Mouse (Mus musculus) forebrain, embryonic 15.5 days (tissue): ENCODE results near the gene Ifrd1. TPM values are rescaled to one million over a fixed set of nuclear protein-coding genes. Genes with fewer than 3 reads are reported as not detected.

Experiments
- ATAC-seq: fragments of 200-750 bp; cut with Nextera tagmentation; replicated peaks from 2 replicates; pipeline ENCODE4 v1.8.0; 2017; ENCODE audit warnings: mild to moderate bottlenecking, moderate TSS enrichment, moderate library complexity
- H3K27ac ChIP-seq: fragments of 300-500 bp; sonication (generic); replicated peaks from 2 replicates; pipeline ENCODE4 v1.5.1; 2015; ENCODE audit warnings: mild to moderate bottlenecking, inconsistent platforms
- H3K27me3 ChIP-seq: fragments of 300-500 bp; sonication (generic); 2 replicates; pipeline ENCODE4 v1.6.1; 2015; ENCODE audit warnings: inconsistent platforms
- H3K36me3 ChIP-seq: fragments of 300-500 bp; sonication (generic); 2 replicates; pipeline ENCODE4 v1.6.1; 2015; ENCODE audit warnings: mild to moderate bottlenecking, inconsistent platforms
- H3K4me1 ChIP-seq: fragments of 300-500 bp; sonication (generic); 2 replicates; pipeline ENCODE4 v1.6.1; 2015; ENCODE audit warnings: inconsistent platforms
- H3K4me2 ChIP-seq: fragments of 300-500 bp; sonication (generic); replicated peaks from 2 replicates; pipeline ENCODE4 v1.6.1; 2015; ENCODE audit warnings: mild to moderate bottlenecking, inconsistent platforms
- H3K4me3 ChIP-seq: fragments of 300-500 bp; sonication (generic); 2 replicates; pipeline ENCODE4 v1.5.1; 2015; ENCODE audit warnings: mild to moderate bottlenecking, inconsistent platforms
- H3K9ac ChIP-seq: fragments of 300-500 bp; sonication (generic); replicated peaks from 2 replicates; pipeline ENCODE4 v1.6.1; 2015; ENCODE audit warnings: mild to moderate bottlenecking, inconsistent platforms
- H3K9me3 ChIP-seq: fragments of 300-500 bp; sonication (generic); 2 replicates; pipeline ENCODE4 v1.6.1; 2016; ENCODE audit warnings: inconsistent platforms
- WGBS: fragments of 180-500 bp; shearing (Covaris S2); methylation state at CpG from one replicate; pipeline ENCODE4 v1.1.7; 2015; ENCODE audit warnings: mixed read lengths; 5-methylcytosine and 5-hydroxymethylcytosine counted together
- polyA plus RNA-seq: library from polyadenylated mRNA; unstranded; fragments of >200 nt; fragmentation: Nextera tagmentation; extraction: Ambion mirVana; gene quantifications from 2 replicates; pipeline ENCODE4 v1.2.1, GENCODE M21; 2015

Ifrd1 gene
- polyA plus RNA-seq, 1 experiment from 2014 or later, result 181 TPM

DNA sequence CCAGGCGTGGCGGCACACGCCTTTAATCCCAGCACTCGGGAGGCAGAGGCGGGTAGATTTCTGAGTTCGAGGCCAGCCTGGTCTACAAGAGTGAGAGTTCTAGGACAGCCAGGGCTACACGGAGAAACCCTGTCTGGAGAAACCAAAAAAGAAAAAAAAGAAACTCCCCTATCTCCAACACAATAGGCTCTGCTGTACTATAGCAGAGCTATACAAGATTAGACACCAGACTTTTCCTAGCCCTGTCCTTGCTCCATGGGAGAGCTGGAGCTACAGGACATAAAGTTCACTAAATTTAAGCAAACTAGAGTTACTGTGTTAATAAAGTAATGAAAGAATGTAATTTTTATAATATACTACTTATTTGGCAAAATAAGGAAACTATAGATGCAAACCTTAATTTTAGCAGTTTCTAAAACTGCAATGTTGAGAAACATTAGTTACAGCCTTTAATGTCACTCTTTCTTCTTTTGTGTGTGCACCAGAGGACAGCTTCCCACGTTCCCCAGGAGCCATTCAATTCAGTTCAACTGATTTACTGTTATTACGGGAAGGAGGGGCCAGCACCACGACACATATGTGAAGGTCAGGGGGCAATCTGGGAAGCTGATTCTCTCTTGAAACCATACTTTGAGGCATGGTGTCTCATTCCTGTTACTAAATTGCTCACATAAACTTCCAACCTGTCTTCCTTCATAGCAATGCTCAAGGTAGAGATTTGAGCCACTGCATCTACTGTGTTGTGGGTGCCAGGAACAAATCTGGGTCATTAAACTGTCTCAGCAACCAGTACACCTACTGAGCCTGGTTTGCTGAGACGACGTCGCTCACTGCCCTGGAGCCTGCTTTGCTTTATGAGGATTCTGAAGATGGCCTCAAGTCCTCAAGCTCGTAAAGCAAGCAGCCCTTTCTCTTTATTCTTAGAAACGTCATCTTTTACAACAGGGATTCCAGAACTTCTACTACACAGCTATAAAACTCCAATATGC lies 33.1 kb downstream of the Ifrd1 start:
- H3K4me1 ChIP-seq, result peaks cover 10% of the 10 kb centered on the region
- no peak overlapping the region for H3K4me3 ChIP-seq
- ATAC-seq, result no peak
- H3K27ac ChIP-seq, result no peak overlapping the region
- WGBS, result 95% methylated on average over 15 of the region's 15 CpGs
- H3K9me3 ChIP-seq, result no peaks in the 10 kb centered on the region
- H3K27me3 ChIP-seq, result no peaks in the 10 kb centered on the region
- no peak overlapping the region for H3K4me2 ChIP-seq
- H3K36me3 ChIP-seq, result peaks cover 54% of the 10 kb centered on the region
- no peak overlapping the region for H3K9ac ChIP-seq

DNA sequence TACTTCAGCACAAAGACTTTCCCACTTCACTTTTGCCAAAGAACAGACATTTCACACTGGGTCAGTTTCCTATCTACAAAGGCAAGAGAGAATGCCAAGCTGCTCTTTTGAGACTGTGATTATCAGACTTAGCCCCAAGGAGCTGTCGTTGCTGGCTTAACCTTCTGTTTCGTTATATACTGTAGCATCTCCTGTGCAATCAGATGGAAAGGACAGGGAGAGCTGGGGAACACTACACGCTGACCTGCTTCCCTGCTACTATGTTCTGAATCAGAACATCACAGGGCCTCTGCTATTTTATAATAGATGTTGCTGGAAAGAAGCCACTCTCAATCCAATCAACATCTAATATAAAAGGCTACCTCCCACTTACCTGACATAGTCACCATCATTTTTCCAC lies 39.3 kb downstream of the Ifrd1 start:
- Histone ChIP-seq H3K4me3 (no peak overlapping the region), H3K9ac (no peak overlapping the region), H3K9me3 (no peaks in the 10 kb centered on the region), H3K4me1 (no peaks in the 10 kb centered on the region), H3K4me2 (no peak overlapping the region), H3K27ac (no peak overlapping the region), H3K36me3 (peaks cover 79% of the 10 kb centered on the region), H3K27me3 (no peaks in the 10 kb centered on the region)
- 83% methylated on average over 3 of the region's 3 CpGs for WGBS
- no peak for ATAC-seq

DNA sequence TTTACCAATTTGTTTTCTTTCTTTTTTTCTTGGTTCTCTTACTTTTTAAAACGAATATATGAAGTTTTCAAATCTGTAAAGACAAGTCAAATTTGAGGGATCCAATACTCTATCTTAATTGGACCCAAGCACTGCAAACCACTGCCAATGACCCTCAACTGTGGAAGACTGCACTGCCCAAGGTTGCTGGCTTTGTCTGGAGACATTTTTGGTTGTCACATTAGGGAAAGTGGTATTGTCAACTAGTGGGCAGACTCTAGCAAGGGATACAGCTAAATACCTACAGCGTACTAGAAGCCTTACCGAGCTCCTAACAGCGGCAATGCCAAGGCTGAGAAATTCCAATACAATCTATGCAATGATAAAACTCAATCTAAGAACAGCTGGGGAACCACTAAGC lies 40.4 kb downstream of the Ifrd1 start:
- Histone ChIP-seq H3K9me3 (no peaks in the 10 kb centered on the region), H3K4me2 (no peak overlapping the region), H3K27ac (no peak overlapping the region), H3K9ac (no peak overlapping the region), H3K4me1 (no peaks in the 10 kb centered on the region), H3K36me3 (peaks cover 70% of the 10 kb centered on the region), H3K4me3 (no peak overlapping the region), H3K27me3 (no peaks in the 10 kb centered on the region)
- 98% methylated on average over 4 of the region's 4 CpGs for WGBS
- ATAC-seq, result no peak

DNA sequence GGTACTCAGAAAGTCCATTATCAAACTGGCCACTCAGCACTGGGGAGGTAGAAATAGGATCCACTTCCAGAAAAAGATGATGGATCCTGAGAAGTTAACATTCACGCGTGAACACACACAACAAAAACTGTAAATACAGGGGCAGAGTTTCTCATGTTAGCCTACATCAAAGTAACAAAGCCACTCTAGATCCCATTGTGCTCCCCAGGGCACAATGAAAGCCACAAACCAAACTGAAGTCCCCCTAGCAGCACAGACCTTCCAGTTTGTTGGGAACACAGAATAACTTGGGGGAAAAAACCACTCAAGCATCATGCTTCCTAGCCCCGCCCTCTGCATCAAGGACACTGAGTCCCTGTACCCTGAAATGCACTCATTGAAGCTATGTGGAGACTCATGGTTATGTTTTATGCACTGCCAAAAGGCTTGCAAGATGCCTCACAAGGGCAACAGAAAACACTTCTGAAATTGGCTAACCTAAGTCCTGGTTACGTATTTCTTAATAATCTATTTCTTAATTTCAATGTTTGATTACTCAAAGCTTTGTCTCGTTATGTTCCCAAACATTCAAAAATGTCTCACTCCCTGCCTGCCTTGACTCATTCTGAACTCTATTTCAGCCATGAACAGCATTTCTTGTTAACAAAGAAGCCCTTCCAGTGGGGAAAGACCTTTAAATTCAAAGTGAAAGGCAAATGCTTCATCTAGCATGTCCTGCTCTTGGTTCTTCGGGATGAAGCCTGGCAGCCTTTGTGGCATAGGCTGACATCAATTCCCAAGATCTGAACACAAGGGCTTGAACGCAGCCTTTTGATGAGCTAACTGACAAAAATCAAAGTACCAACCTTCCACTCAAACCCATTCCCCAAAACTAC lies 45.9 kb downstream of the Ifrd1 start:
- no peak for ATAC-seq
- H3K4me1 ChIP-seq, result no peaks in the 10 kb centered on the region
- no peak overlapping the region for H3K4me3 ChIP-seq
- H3K27me3 ChIP-seq, result no peaks in the 10 kb centered on the region
- H3K4me2 ChIP-seq, result no peak overlapping the region
- 91% methylated on average over 7 of the region's 7 CpGs for WGBS
- peaks cover 44% of the 10 kb centered on the region for H3K36me3 ChIP-seq
- H3K9me3 ChIP-seq, result no peaks in the 10 kb centered on the region
- H3K9ac ChIP-seq, result no peak overlapping the region
- H3K27ac ChIP-seq, result no peak overlapping the region

GRCm38 (mm10) chr12:40200484-40201235 lies 47.6 kb downstream of the Ifrd1 start:
- Histone ChIP-seq H3K27ac (no peak overlapping the region), H3K36me3 (peaks cover 30% of the 10 kb centered on the region), H3K27me3 (no peaks in the 10 kb centered on the region), H3K9ac (no peak overlapping the region), H3K4me3 (no peak overlapping the region), H3K4me2 (no peak overlapping the region), H3K9me3 (no peaks in the 10 kb centered on the region), H3K4me1 (no peaks in the 10 kb centered on the region)
- ATAC-seq, result no peak
- WGBS, result 91% methylated on average over 6 of the region's 6 CpGs

GRCm38 (mm10) chr12:40199795-40200402 lies 48.4 kb downstream of the Ifrd1 start:
- WGBS, result 47% methylated on average over 7 of the region's 7 CpGs
- H3K36me3 ChIP-seq, result peaks cover 22% of the 10 kb centered on the region
- no peaks in the 10 kb centered on the region for H3K4me1 ChIP-seq
- no peaks in the 10 kb centered on the region for H3K27me3 ChIP-seq
- H3K4me3 ChIP-seq, result no peak overlapping the region
- no peak overlapping the region for H3K4me2 ChIP-seq
- no peaks in the 10 kb centered on the region for H3K9me3 ChIP-seq
- H3K27ac ChIP-seq, result no peak overlapping the region
- no peak; the same call in 1 of the 2 replicates for ATAC-seq
- no peak overlapping the region for H3K9ac ChIP-seq

- Histone ChIP-seq H3K4me2 (no peak within 1 kb of the TSS), H3K4me3 (no peak within 1 kb of the TSS), H3K4me1 (no peaks in the 10 kb centered on the region), H3K27me3 (no peaks in the 10 kb centered on the region), H3K36me3 (peaks cover 16% of the 10 kb centered on the region), H3K27ac (no peak within 1 kb of the TSS), H3K9ac (no peak within 1 kb of the TSS), H3K9me3 (no peaks in the 10 kb centered on the region)
- 84% methylated on average over 8 of the region's 8 CpGs for WGBS
- no peak; the same call in 1 of the 2 replicates for ATAC-seq
Measured at GRCm38 (mm10) chr12:40199302-40199701, 49.0 kb downstream of the Ifrd1 start, which contains the start of gene Lsmem1. Lsmem1 (minus strand) TSS chr12:40199490.

- 85% methylated on average over 9 of the region's 9 CpGs for WGBS
- H3K9ac ChIP-seq, result no peak overlapping the region
- ATAC-seq, result no peak
Measured at GRCm38 (mm10) chr12:40198427-40198826, 49.9 kb downstream of the Ifrd1 start.

GRCm38 (mm10) chr12:40198019-40198418 lies 50.3 kb downstream of the Ifrd1 start:
- no peak overlapping the region for H3K4me3 ChIP-seq
- no peak overlapping the region for H3K4me2 ChIP-seq
- peaks cover 13% of the 10 kb centered on the region for H3K36me3 ChIP-seq
- H3K4me1 ChIP-seq, result no peaks in the 10 kb centered on the region
- 90% methylated on average over 5 of the region's 5 CpGs for WGBS
- H3K9ac ChIP-seq, result no peak overlapping the region
- ATAC-seq, result no peak
- no peaks in the 10 kb centered on the region for H3K9me3 ChIP-seq
- no peak overlapping the region for H3K27ac ChIP-seq
- H3K27me3 ChIP-seq, result no peaks in the 10 kb centered on the region

More at GRCm38 (mm10) chr12:40198427-40198826, 49.9 kb downstream of the Ifrd1 start:
- Histone ChIP-seq H3K4me2 (no peak overlapping the region), H3K27me3 (no peaks in the 10 kb centered on the region), H3K36me3 (peaks cover 13% of the 10 kb centered on the region), H3K9me3 (no peaks in the 10 kb centered on the region), H3K4me3 (no peak overlapping the region), H3K27ac (no peak overlapping the region), H3K4me1 (no peaks in the 10 kb centered on the region)

- no peaks in the 10 kb centered on the region for H3K27me3 ChIP-seq
Measured at GRCm38 (mm10) chr12:40197511-40197910, 50.8 kb downstream of the Ifrd1 start.

DNA sequence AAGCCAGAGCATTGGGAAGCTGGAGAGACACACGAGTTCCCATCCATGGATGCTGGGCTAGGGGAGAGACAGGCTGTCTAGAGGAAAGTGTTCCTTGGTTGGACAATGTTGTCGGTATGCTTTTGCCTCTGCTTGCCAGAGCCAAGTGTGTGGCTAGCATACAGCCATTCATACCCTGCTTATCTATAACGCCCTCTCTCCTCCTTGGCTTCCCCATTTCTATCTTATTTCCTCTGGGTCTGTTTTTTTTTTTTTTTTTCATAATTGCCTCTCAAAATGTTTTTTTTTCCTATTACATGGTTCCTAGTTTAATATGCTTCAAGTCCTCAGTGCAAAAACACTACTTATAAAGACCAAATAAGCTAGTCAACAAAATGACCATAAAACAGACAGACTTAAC lies 62.8 kb downstream of the Ifrd1 start:
- Histone ChIP-seq H3K4me3 (no peak overlapping the region), H3K27me3 (no peaks in the 10 kb centered on the region), H3K4me1 (no peaks in the 10 kb centered on the region), H3K9me3 (no peaks in the 10 kb centered on the region), H3K9ac (no peak overlapping the region), H3K36me3 (no peaks in the 10 kb centered on the region), H3K27ac (no peak overlapping the region), H3K4me2 (no peak overlapping the region)
- ATAC-seq, result no peak
- WGBS, result 92% methylated on average over 3 of the region's 3 CpGs

More at GRCm38 (mm10) chr12:40197511-40197910, 50.8 kb downstream of the Ifrd1 start:
- H3K4me2 ChIP-seq, result no peak overlapping the region
- peaks cover 9% of the 10 kb centered on the region for H3K36me3 ChIP-seq
- no peak overlapping the region for H3K4me3 ChIP-seq
- H3K4me1 ChIP-seq, result no peaks in the 10 kb centered on the region
- no peaks in the 10 kb centered on the region for H3K9me3 ChIP-seq
- no peak overlapping the region for H3K9ac ChIP-seq
- ATAC-seq, result no peak
- H3K27ac ChIP-seq, result no peak overlapping the region
